Mouse (Mus musculus): ENCODE measurements around the gene Troap. TPM values are rescaled to one million over a fixed set of nuclear protein-coding genes. Genes with fewer than 3 reads are reported as not detected.
A peak's percentile ranks its signal among the peaks of the same experiment; 100 is the strongest.

Troap gene
- polyA plus RNA-seq, 1 experiment from 2014 or later, result 4.8 TPM

DNA sequence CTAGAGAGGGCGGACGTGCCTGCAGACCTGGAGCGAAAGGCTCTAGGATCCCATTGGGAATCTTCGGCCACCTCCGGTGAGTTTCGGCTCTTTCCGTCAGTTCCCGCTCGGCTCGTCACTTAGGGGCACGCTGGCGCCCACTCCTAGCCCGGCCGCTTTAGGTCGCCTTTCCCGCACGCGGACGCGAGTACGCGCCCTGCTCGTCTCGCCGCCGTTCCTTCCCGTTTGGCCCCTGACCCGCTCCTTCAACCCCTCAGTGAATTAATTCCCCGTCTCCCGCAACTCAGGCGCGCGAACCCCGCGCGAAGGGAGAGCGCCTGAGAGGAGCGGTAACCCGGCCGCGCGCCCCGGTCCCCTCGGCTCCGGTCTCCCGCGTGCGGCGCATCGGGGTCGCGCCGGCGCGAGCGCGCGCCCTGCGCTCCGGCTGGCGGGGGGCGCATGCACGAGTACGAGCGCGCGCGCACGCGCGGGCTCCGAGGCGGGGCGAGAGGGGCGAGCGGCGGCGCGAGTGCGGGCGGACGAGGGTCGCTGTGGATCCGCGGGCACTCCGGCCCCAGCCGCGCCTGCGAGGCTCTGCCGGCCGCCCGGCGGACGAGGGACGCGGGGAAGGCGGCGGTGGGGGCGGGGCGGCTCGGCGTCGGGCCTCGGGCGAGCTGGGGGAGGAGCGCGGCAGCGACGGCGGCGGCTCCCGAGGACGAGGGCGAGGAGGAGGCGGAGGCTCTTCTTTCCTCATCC, 51.9 kb downstream of the Troap start:
- peak overlapping the region; percentile 93 for H3K9ac ChIP-seq (ENCODE audit: low read depth, low read length)
- peak overlapping the region; percentile 89 for H3K4me3 ChIP-seq (ENCODE audit: low read depth, low read length)
- no peaks in the 10 kb centered on the region for H3K9me3 ChIP-seq (ENCODE audit: control insufficient read depth)
- H3K36me3 ChIP-seq (ENCODE audit: control insufficient read depth, insufficient read depth), result no peaks in the 10 kb centered on the region
- peak overlapping the region; percentile 91 for H3K27ac ChIP-seq (ENCODE audit: low read depth, low read length)
- whole genome bisulfite sequencing, result under 1% methylated on average over 114 of the region's 115 CpGs
- H3K4me2 ChIP-seq (replicated peaks; ENCODE audit: low read depth), result peak overlapping the region; percentile 90
- peak; percentile 73 for ATAC-seq
- H3K4me1 ChIP-seq (replicated peaks; ENCODE audit: control insufficient read depth, insufficient read depth, low read length), result no peaks in the 10 kb centered on the region
- TF ChIP-seq CTCF (IDR thresholded peaks at IDR 0.05; ENCODE audit: low read depth), result no peak
- no peaks in the 10 kb centered on the region for H3K27me3 ChIP-seq (replicated peaks; ENCODE audit: control insufficient read depth, insufficient read depth, low read length)

GRCm38 (mm10) chr15:99126816-99127365, 52.5 kb downstream of the Troap start:
- TF ChIP-seq CTCF (IDR thresholded peaks at IDR 0.05; ENCODE audit: low read depth), result no peak
- Histone ChIP-seq H3K9me3 (ENCODE audit: control insufficient read depth) (no peaks in the 10 kb centered on the region), H3K9ac (ENCODE audit: low read depth, low read length) (peak overlapping the region; percentile 93), H3K27ac (ENCODE audit: low read depth, low read length) (peak overlapping the region; percentile 91), H3K4me2 (replicated peaks; ENCODE audit: low read depth) (peak overlapping the region; percentile 90), H3K4me3 (ENCODE audit: low read depth, low read length) (peak overlapping the region; percentile 89), H3K27me3 (replicated peaks; ENCODE audit: control insufficient read depth, insufficient read depth, low read length) (no peaks in the 10 kb centered on the region), H3K36me3 (ENCODE audit: control insufficient read depth, insufficient read depth) (no peaks in the 10 kb centered on the region), H3K4me1 (replicated peaks; ENCODE audit: control insufficient read depth, insufficient read depth, low read length) (no peaks in the 10 kb centered on the region)
- no peak for ATAC-seq
- under 1% methylated on average over 33 of the region's 35 CpGs for WGBS

DNA sequence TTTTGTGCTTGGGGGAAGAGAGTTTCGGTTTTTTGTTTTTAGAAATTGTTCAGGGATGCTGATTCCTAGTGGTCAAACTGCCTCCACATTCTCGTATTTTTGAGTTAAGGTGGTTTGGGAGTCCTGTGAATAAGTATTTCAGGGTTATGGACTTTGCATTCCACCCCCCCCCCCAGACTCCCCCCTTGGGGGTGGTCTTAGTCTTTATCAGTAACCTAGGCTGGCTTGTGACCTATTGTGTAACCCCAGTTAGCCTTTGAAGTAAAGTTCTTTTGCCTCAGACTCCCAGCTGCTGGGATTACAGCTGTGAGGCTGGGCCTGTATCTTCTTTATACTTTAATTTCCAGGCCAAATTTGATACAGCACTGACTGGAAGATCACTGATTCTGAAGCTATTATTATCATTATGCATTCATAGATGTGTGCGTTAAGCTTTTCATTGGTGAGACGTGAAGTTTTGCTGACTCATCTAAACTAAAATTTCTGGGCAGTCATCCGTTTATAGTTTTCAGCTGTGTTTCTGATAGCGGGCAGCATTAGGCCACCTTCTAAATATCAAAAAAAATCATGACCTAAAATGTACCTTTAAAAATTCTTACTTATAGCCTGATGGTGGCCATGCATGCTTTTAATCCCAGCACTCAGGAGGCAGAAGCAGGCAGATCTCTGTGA, 53.6 kb downstream of the Troap start:
- ATAC-seq, result no peak
- H3K27ac ChIP-seq (ENCODE audit: low read depth, low read length), result no peak overlapping the region
- H3K27me3 ChIP-seq (replicated peaks; ENCODE audit: control insufficient read depth, insufficient read depth, low read length), result no peaks in the 10 kb centered on the region
- 61% methylated on average over 6 of the region's 6 CpGs for WGBS
- H3K9ac ChIP-seq (ENCODE audit: low read depth, low read length), result no peak overlapping the region
- H3K4me2 ChIP-seq (replicated peaks; ENCODE audit: low read depth), result peak overlapping the region; percentile 90; the same call in 1 of the 2 replicates
- no peak for TF ChIP-seq CTCF (IDR thresholded peaks at IDR 0.05; ENCODE audit: low read depth)
- no peaks in the 10 kb centered on the region for H3K4me1 ChIP-seq (replicated peaks; ENCODE audit: control insufficient read depth, insufficient read depth, low read length)
- H3K4me3 ChIP-seq (ENCODE audit: low read depth, low read length), result peak overlapping the region; percentile 89; the same call in 1 of the 2 replicates
- H3K36me3 ChIP-seq (ENCODE audit: control insufficient read depth, insufficient read depth), result no peaks in the 10 kb centered on the region
- no peaks in the 10 kb centered on the region for H3K9me3 ChIP-seq (ENCODE audit: control insufficient read depth)

GRCm38 (mm10) chr15:99129441-99129840, 55.1 kb downstream of the Troap start:
- Histone ChIP-seq H3K36me3 (ENCODE audit: control insufficient read depth, insufficient read depth) (0 out of 2 replicates have a peak, but pooled peaks cover 4% of the 10 kb centered on the region), H3K4me1 (replicated peaks; ENCODE audit: control insufficient read depth, insufficient read depth, low read length) (no peaks in the 10 kb centered on the region), H3K9ac (ENCODE audit: low read depth, low read length) (no peak overlapping the region), H3K9me3 (ENCODE audit: control insufficient read depth) (no peaks in the 10 kb centered on the region), H3K27me3 (replicated peaks; ENCODE audit: control insufficient read depth, insufficient read depth, low read length) (no peaks in the 10 kb centered on the region), H3K4me3 (ENCODE audit: low read depth, low read length) (no peak overlapping the region), H3K4me2 (replicated peaks; ENCODE audit: low read depth) (no peak overlapping the region), H3K27ac (ENCODE audit: low read depth, low read length) (no peak overlapping the region)
- no peak for TF ChIP-seq CTCF (IDR thresholded peaks at IDR 0.05; ENCODE audit: low read depth)
- 65% methylated on average over 11 of the region's 11 CpGs for WGBS
- ATAC-seq, result no peak

- no peaks in the 10 kb centered on the region for H3K9me3 ChIP-seq (ENCODE audit: control insufficient read depth)
- no peak for ATAC-seq
- H3K27me3 ChIP-seq (replicated peaks; ENCODE audit: control insufficient read depth, insufficient read depth, low read length), result no peaks in the 10 kb centered on the region
- H3K4me2 ChIP-seq (replicated peaks; ENCODE audit: low read depth), result no peak overlapping the region
- no peak for TF ChIP-seq CTCF (IDR thresholded peaks at IDR 0.05; ENCODE audit: low read depth)
- no peak overlapping the region for H3K27ac ChIP-seq (ENCODE audit: low read depth, low read length)
- 0 out of 2 replicates have a peak, but pooled peaks cover 4% of the 10 kb centered on the region for H3K36me3 ChIP-seq (ENCODE audit: control insufficient read depth, insufficient read depth)
- WGBS, result 64% methylated on average over 22 of the region's 22 CpGs
- no peak overlapping the region for H3K4me3 ChIP-seq (ENCODE audit: low read depth, low read length)
- H3K4me1 ChIP-seq (replicated peaks; ENCODE audit: control insufficient read depth, insufficient read depth, low read length), result no peaks in the 10 kb centered on the region
- no peak overlapping the region for H3K9ac ChIP-seq (ENCODE audit: low read depth, low read length)
These were observed 55.9 kb downstream of the Troap start for GRCm38 (mm10) chr15:99129956-99130910.

Small RNA genes lying within 50 kb of the gene (microRNA-seq; reads per million reads assigned to microRNA genes)
- not detected for gene Mir6960

Other genes starting within 250 kb of the Troap start
- 67.0 and 67.3 TPM in 2 replicates for gene Prkag1, start 243.1 kb upstream of the Troap start, polyA plus RNA-seq (2015; fragmentation: Nextera tagmentation; extraction: Ambion mirVana)
- gene Kmt2d, start 203.4 kb upstream of the Troap start, polyA plus RNA-seq (2015; fragmentation: Nextera tagmentation; extraction: Ambion mirVana), result 5.3 and 6.5 TPM in 2 replicates
- gene Rhebl1, start 180.0 kb upstream of the Troap start, polyA plus RNA-seq (2015; fragmentation: Nextera tagmentation; extraction: Ambion mirVana), result 9.4 and 9.7 TPM in 2 replicates
- 0.88 and 0.93 TPM in 2 replicates for gene Dhh, start 176.0 kb upstream of the Troap start, polyA plus RNA-seq (2015; fragmentation: Nextera tagmentation; extraction: Ambion mirVana)
- gene Lmbr1l, start 156.3 kb upstream of the Troap start, polyA plus RNA-seq (2015; fragmentation: Nextera tagmentation; extraction: Ambion mirVana), result 27.0 and 30.6 TPM in 2 replicates
- 391 and 435 TPM in 2 replicates for gene Tuba1b, start 140.0 kb upstream of the Troap start, polyA plus RNA-seq (2015; fragmentation: Nextera tagmentation; extraction: Ambion mirVana)
- not detected in 2 replicates for gene Gm49450, start 121.0 kb upstream of the Troap start, polyA plus RNA-seq (2015; fragmentation: Nextera tagmentation; extraction: Ambion mirVana)
- 457 and 503 TPM in 2 replicates for gene Tuba1a, start 120.9 kb upstream of the Troap start, polyA plus RNA-seq (2015; fragmentation: Nextera tagmentation; extraction: Ambion mirVana)
- 271 and 315 TPM in 2 replicates for gene Tuba1c, start 44.7 kb upstream of the Troap start, polyA plus RNA-seq (2015; fragmentation: Nextera tagmentation; extraction: Ambion mirVana)
- 29.8 and 32.7 TPM in 2 replicates for gene Prph, start 19.4 kb upstream of the Troap start, polyA plus RNA-seq (2015; fragmentation: Nextera tagmentation; extraction: Ambion mirVana)
- 0.10 and 0.17 TPM in 2 replicates for gene C1ql4, start 13.2 kb downstream of the Troap start, polyA plus RNA-seq (2015; fragmentation: Nextera tagmentation; extraction: Ambion mirVana)
- gene Dnajc22, start 18.6 kb downstream of the Troap start, polyA plus RNA-seq (2015; fragmentation: Nextera tagmentation; extraction: Ambion mirVana), result 52.9 and 55.7 TPM in 2 replicates
- gene Spats2, start 51.3 kb downstream of the Troap start, polyA plus RNA-seq (2015; fragmentation: Nextera tagmentation; extraction: Ambion mirVana), result 14.3 and 16.0 TPM in 2 replicates
- gene Kcnh3, start 150.3 kb downstream of the Troap start, polyA plus RNA-seq (2015; fragmentation: Nextera tagmentation; extraction: Ambion mirVana), result 0.20 and 0.48 TPM in 2 replicates
- gene Mcrs1, start 177.4 kb downstream of the Troap start, polyA plus RNA-seq (2015; fragmentation: Nextera tagmentation; extraction: Ambion mirVana), result 86.8 and 92.0 TPM in 2 replicates
- 10.8 and 12.7 TPM in 2 replicates for gene Prpf40b, start 220.5 kb downstream of the Troap start, polyA plus RNA-seq (2015; fragmentation: Nextera tagmentation; extraction: Ambion mirVana)
- gene Fam186b, start 221.3 kb downstream of the Troap start, polyA plus RNA-seq (2015; fragmentation: Nextera tagmentation; extraction: Ambion mirVana), result not detected in 2 replicates